Comparison of ENCODE assay signal across 10 mouse cellular contexts in the genomic region with DNA sequence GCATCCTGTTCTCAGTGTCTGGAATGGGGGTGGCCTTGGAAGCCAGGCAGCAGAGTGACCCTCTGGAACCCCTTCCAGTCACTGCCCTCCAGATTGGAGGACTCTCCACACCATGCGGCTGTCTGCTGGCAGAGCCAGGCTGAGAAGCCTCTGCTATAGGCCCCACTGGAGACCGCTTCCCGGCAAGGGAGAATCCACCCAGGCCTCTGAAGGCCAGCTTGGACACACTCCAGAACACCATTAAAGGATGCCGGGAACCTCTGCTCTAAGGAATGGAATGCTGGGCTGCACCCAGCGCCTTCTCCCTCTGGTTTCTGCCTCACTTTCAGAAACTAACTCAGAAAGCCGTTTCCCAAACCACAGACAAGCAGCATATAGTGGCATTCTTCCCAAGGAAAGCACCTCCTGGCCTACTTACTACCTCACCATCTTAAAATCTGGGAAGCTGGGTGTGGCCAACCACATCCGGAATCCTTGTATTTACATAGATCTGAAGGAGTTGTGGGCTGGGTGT. TPM values are rescaled to one million over a fixed set of nuclear protein-coding genes. Genes with fewer than 3 reads are reported as not detected.
DNase-seq lines count a peak whose midpoint lies in the region; ATAC-seq and TF ChIP-seq lines count a peak whose summit lies in the region.
"Had no signal": no experiment of that assay in that cellular context is flagged by ENCODE, and none has a peak within 500 bp of the region (broad histone marks: within the 10 kb centered on the region; RNA-seq: fewer than 3 reads in every experiment).

No protein-coding gene starts in this region.

- no peaks in the 10 kb centered on the region for H3K9me3 ChIP-seq in heart, embryonic 14.5 days (ENCODE audit: control insufficient read depth, low read length)
- no peaks in the 10 kb centered on the region for H3K9me3 ChIP-seq in E14TG2a.4 (ENCODE audit: low read length)
- H3K9me3 ChIP-seq in liver, postnatal 0 days (ENCODE audit: low read length) = no peaks in the 10 kb centered on the region
- H3K9me3 ChIP-seq in hindbrain, embryonic 14.5 days (ENCODE audit: control insufficient read depth, low read length) = no peaks in the 10 kb centered on the region
- H3K9me3 ChIP-seq: megakaryocyte, embryonic 14.5 days had no signal

- no peaks in the 10 kb centered on the region for H3K27me3 ChIP-seq in heart, embryonic 14.5 days (ENCODE audit: control insufficient read depth, insufficient read depth, low read length)
- H3K27me3 ChIP-seq in E14TG2a.4 (ENCODE audit: insufficient read depth, low read length) = no peaks in the 10 kb centered on the region
- no peaks in the 10 kb centered on the region for H3K27me3 ChIP-seq in liver, postnatal 0 days (ENCODE audit: insufficient read depth, low read length)
- H3K27me3 ChIP-seq in hindbrain, embryonic 14.5 days (ENCODE audit: control insufficient read depth, insufficient read depth, low read length) = no peaks in the 10 kb centered on the region

- no peak for ATAC-seq in heart, embryonic 14.5 days (ENCODE audit: insufficient number of reproducible peaks, insufficient read depth, low FRiP score, low read depth)
- ATAC-seq in liver, postnatal 0 days = no peak
- ATAC-seq in inflammation-experienced regulatory T-cells, adult 6 months = no peak
- no peak for ATAC-seq in hindbrain, embryonic 14.5 days (ENCODE audit: low FRiP score)

- 40% methylated on average over 7 of the region's 7 CpGs for WGBS in heart, embryonic 14.5 days
- WGBS in liver, postnatal 0 days (ENCODE audit: insufficient replicate concordance) = 81% methylated on average over 7 of the region's 7 CpGs
- 89% methylated on average over 7 of the region's 7 CpGs for WGBS in hindbrain, embryonic 14.5 days

- no peak overlapping the region for H3K4me3 ChIP-seq in heart, embryonic 14.5 days (ENCODE audit: control insufficient read depth in 1 of 2, insufficient read depth in 1 of 2, low read depth in 1 of 2, low read length in 2 of 2)
- peak overlapping the region; percentile 46 for H3K4me3 ChIP-seq in E14TG2a.4 (replicated peaks; ENCODE audit: low read length)
- H3K4me3 ChIP-seq in embryonic fibroblast, embryonic 13.5 days (ENCODE audit: insufficient read depth, low read length) = no peak overlapping the region
- no peak overlapping the region for H3K4me3 ChIP-seq in liver, postnatal 0 days (ENCODE audit: low read depth, low read length)
- H3K4me3 ChIP-seq in hindbrain, embryonic 14.5 days (replicated peaks; ENCODE audit: low read length) = no peak overlapping the region
- H3K4me3 ChIP-seq: megakaryocyte, embryonic 14.5 days had no signal

- peak overlapping the region; percentile 92 for H3K4me2 ChIP-seq in heart, embryonic 14.5 days (ENCODE audit: low read length)
- H3K4me2 ChIP-seq in liver, postnatal 0 days (ENCODE audit: low read depth, low read length) = 0 out of 2 replicates have a peak overlapping the region, but pooled peaks have one; percentile 94
- H3K4me2 ChIP-seq in hindbrain, embryonic 14.5 days (replicated peaks) = no peak overlapping the region

- no peak for TF ChIP-seq CTCF in E14TG2a.4 (conservative IDR thresholded peaks at IDR 0.05; ENCODE audit: low read length)
- no peak for TF ChIP-seq CTCF in embryonic fibroblast, embryonic 13.5 days (IDR thresholded peaks at IDR 0.05; ENCODE audit: borderline replicate concordance, insufficient read depth, low read length)
- TF ChIP-seq CTCF in liver, postnatal 0 days (IDR thresholded peaks at IDR 0.05; ENCODE audit: low read depth) = no peak

- DNase-seq in heart, adult 11 months = no peak
- DNase-seq in liver, postnatal 0 days = no peak
- no peak for DNase-seq in hindbrain, embryonic 14.5 days (ENCODE audit: low spot score)
- DNase-seq in right cerebral cortex, postnatal 4 days = no peak
- DNase-seq: cerebellum, postnatal 36 days had no signal

- H3K9ac ChIP-seq in heart, embryonic 14.5 days (ENCODE audit: low read length) = peak overlapping the region; percentile 54
- H3K9ac ChIP-seq in liver, postnatal 0 days (replicated peaks) = no peak overlapping the region
- no peak overlapping the region for H3K9ac ChIP-seq in hindbrain, embryonic 14.5 days

- H3K4me1 ChIP-seq in heart, embryonic 14.5 days (ENCODE audit: control insufficient read depth in 2 of 2, insufficient read depth in 2 of 2, low read length in 2 of 2) = peaks cover 47 to 72% of the 10 kb centered on the region in 2 experiments
- H3K4me1 ChIP-seq in E14TG2a.4 (replicated peaks; ENCODE audit: low read depth, low read length) = peaks cover 89% of the 10 kb centered on the region
- H3K4me1 ChIP-seq in embryonic fibroblast, embryonic 13.5 days (ENCODE audit: control insufficient read depth, insufficient read depth, low read length) = peaks cover 27% of the 10 kb centered on the region
- H3K4me1 ChIP-seq in liver, postnatal 0 days (ENCODE audit: insufficient read depth) = peaks cover 39% of the 10 kb centered on the region
- H3K4me1 ChIP-seq in hindbrain, embryonic 14.5 days (replicated peaks; ENCODE audit: control insufficient read depth, insufficient read depth, low read length) = peaks cover 23% of the 10 kb centered on the region

- H3K27ac ChIP-seq in heart, embryonic 14.5 days (replicated peaks in 1 of 2; ENCODE audit: control insufficient read depth in 1 of 2, insufficient read depth in 1 of 2, low read depth in 2 of 2, low read length in 2 of 2) = peak overlapping the region; percentile 65 to 73
- H3K27ac ChIP-seq in embryonic fibroblast, embryonic 13.5 days (ENCODE audit: insufficient read depth, low read length) = peak overlapping the region; percentile 95
- H3K27ac ChIP-seq in liver, postnatal 0 days (ENCODE audit: low read depth) = peak overlapping the region; percentile 8; the same call in 1 of the 2 replicates
- no peak overlapping the region for H3K27ac ChIP-seq in hindbrain, embryonic 14.5 days

- 0 out of 2 replicates have a peak, but pooled peaks have one; percentile 24 for TF ChIP-seq POLR2A in embryonic fibroblast, embryonic 13.5 days (IDR thresholded peaks at IDR 0.05; ENCODE audit: low read depth, low read length)

- peaks cover 62% of the 10 kb centered on the region for H3K36me3 ChIP-seq in heart, embryonic 14.5 days (ENCODE audit: control insufficient read depth, insufficient read depth, low read length)
- peaks cover 67% of the 10 kb centered on the region for H3K36me3 ChIP-seq in E14TG2a.4 (ENCODE audit: insufficient read depth, low read length)
- peaks cover 60% of the 10 kb centered on the region for H3K36me3 ChIP-seq in liver, postnatal 0 days (replicated peaks; ENCODE audit: insufficient read depth, low read length)
- no peaks in the 10 kb centered on the region for H3K36me3 ChIP-seq in hindbrain, embryonic 14.5 days (replicated peaks; ENCODE audit: control insufficient read depth, insufficient read depth)

- no peak for TF ChIP-seq EP300 in liver, postnatal 0 days (IDR thresholded peaks at IDR 0.05; ENCODE audit: low read depth)

RNA-seq across cellular contexts. Expression of gene Afmid, which starts 2.9 kb away (rescaled TPM):
- 18.7 and 20.8 TPM in 2 replicates for polyA plus RNA-seq in heart, embryonic 14.5 days (2014; fragmentation: Nextera tagmentation; extraction: Ambion mirVana)
- polyA plus RNA-seq in embryonic fibroblast, embryonic 13.5 days (2011; ENCODE audit: insufficient read length, low read depth, missing spikeins) = 5.6 and 6.4 TPM in 2 replicates
- 32.9 and 34.4 TPM in 2 replicates for polyA plus RNA-seq in liver, postnatal 0 days (2015; fragmentation: Nextera tagmentation; extraction: Ambion mirVana)
- polyA plus RNA-seq in inflammation-experienced regulatory T-cells, adult 6 months (2017; shearing (Covaris generic)) = 10 to 100 TPM; 32.7 to 39.5 (median 35.4) TPM
- polyA plus RNA-seq in hindbrain, embryonic 14.5 days (2014; fragmentation: Nextera tagmentation; extraction: Ambion mirVana) = 5.2 and 7.1 TPM in 2 replicates

RNA-seq across cellular contexts. Expression of gene Tk1, which starts 3.1 kb away (rescaled TPM):
- 98.0 and 100 TPM in 2 replicates for polyA plus RNA-seq in heart, embryonic 14.5 days (2014; fragmentation: Nextera tagmentation; extraction: Ambion mirVana)
- polyA plus RNA-seq in embryonic fibroblast, embryonic 13.5 days (2011; ENCODE audit: insufficient read length, low read depth, missing spikeins) = 48.4 and 61.9 TPM in 2 replicates
- 96.8 and 101 TPM in 2 replicates for polyA plus RNA-seq in liver, postnatal 0 days (2015; fragmentation: Nextera tagmentation; extraction: Ambion mirVana)
- 100 to 1,000 TPM in 1 of 3 experiments, 10 to 100 TPM in 2; 27.3 to 126 (median 52.4) TPM for polyA plus RNA-seq in inflammation-experienced regulatory T-cells, adult 6 months (2017; shearing (Covaris generic))
- polyA plus RNA-seq in hindbrain, embryonic 14.5 days (2014; fragmentation: Nextera tagmentation; extraction: Ambion mirVana) = 14.4 and 16.3 TPM in 2 replicates

RNA-seq across cellular contexts. Expression of gene Gm20708, which starts 13.3 kb away (rescaled TPM):
- polyA plus RNA-seq in heart, embryonic 14.5 days (2014; fragmentation: Nextera tagmentation; extraction: Ambion mirVana) = 0.71 and 1.0 TPM in 2 replicates
- 0.49 TPM in 1 of 2 replicates, not detected in the other for polyA plus RNA-seq in embryonic fibroblast, embryonic 13.5 days (2011; ENCODE audit: insufficient read length, low read depth, missing spikeins)
- 0.33 and 0.48 TPM in 2 replicates for polyA plus RNA-seq in liver, postnatal 0 days (2015; fragmentation: Nextera tagmentation; extraction: Ambion mirVana)
- 1 to 10 TPM; 3.1 to 5.0 (median 4.9) TPM for polyA plus RNA-seq in inflammation-experienced regulatory T-cells, adult 6 months (2017; shearing (Covaris generic))
- 0.89 and 1.0 TPM in 2 replicates for polyA plus RNA-seq in hindbrain, embryonic 14.5 days (2014; fragmentation: Nextera tagmentation; extraction: Ambion mirVana)

RNA-seq across cellular contexts. Expression of gene Syngr2, which starts 13.3 kb away (rescaled TPM):
- polyA plus RNA-seq in heart, embryonic 14.5 days (2014; fragmentation: Nextera tagmentation; extraction: Ambion mirVana) = 99.4 and 102 TPM in 2 replicates
- 66.9 and 68.6 TPM in 2 replicates for polyA plus RNA-seq in embryonic fibroblast, embryonic 13.5 days (2011; ENCODE audit: insufficient read length, low read depth, missing spikeins)
- polyA plus RNA-seq in liver, postnatal 0 days (2015; fragmentation: Nextera tagmentation; extraction: Ambion mirVana) = 60.6 and 62.2 TPM in 2 replicates
- polyA plus RNA-seq in inflammation-experienced regulatory T-cells, adult 6 months (2017; shearing (Covaris generic)) = 100 to 1,000 TPM in 1 of 3 experiments, 10 to 100 TPM in 2; 86.3 to 118 (median 89.8) TPM
- polyA plus RNA-seq in hindbrain, embryonic 14.5 days (2014; fragmentation: Nextera tagmentation; extraction: Ambion mirVana) = 17.6 and 18.9 TPM in 2 replicates

RNA-seq across cellular contexts. Expression of gene 6030468B19Rik, which starts 25.3 kb away (rescaled TPM):
- 0.19 and 0.44 TPM in 2 replicates for polyA plus RNA-seq in heart, embryonic 14.5 days (2014; fragmentation: Nextera tagmentation; extraction: Ambion mirVana)
- polyA plus RNA-seq in embryonic fibroblast, embryonic 13.5 days (2011; ENCODE audit: insufficient read length, low read depth, missing spikeins) = not detected in 2 replicates
- 32.7 and 33.8 TPM in 2 replicates for polyA plus RNA-seq in liver, postnatal 0 days (2015; fragmentation: Nextera tagmentation; extraction: Ambion mirVana)
- polyA plus RNA-seq in inflammation-experienced regulatory T-cells, adult 6 months (2017; shearing (Covaris generic)) = 1 to 10 TPM in 2 of 3 experiments, under 1 TPM in 1; 0.57 to 1.3 (median 1.3) TPM
- polyA plus RNA-seq in hindbrain, embryonic 14.5 days (2014; fragmentation: Nextera tagmentation; extraction: Ambion mirVana) = 0.24 TPM in 1 of 2 replicates, not detected in the other
